Mouse (Mus musculus) lung, embryonic 14.5 days (tissue): ENCODE measurements around the gene Racgap1. TPM values are rescaled to one million over a fixed set of nuclear protein-coding genes. Genes with fewer than 3 reads are reported as not detected.
A peak's percentile ranks its signal among the peaks of the same experiment; 100 is the strongest.

Source experiments
- ATAC-seq: fragments of 200-750 bp; cut with Nextera tagmentation; 2 replicates; pipeline ENCODE4 v1.8.0; 2017; ENCODE audit warnings: mild to moderate bottlenecking, moderate TSS enrichment, moderate library complexity; ENCODE audit not compliant: insufficient read depth
- DNase-seq: peaks from one replicate; pipeline ENCODE4 v3.0.0-alpha.2; 2015
- H3K27ac ChIP-seq: fragments of 300-500 bp; sonication (generic); 2 replicates; pipeline ENCODE4 v1.5.1; 2014; ENCODE audit warnings: low read depth, mild to moderate bottlenecking, moderate library complexity
- H3K27me3 ChIP-seq: fragments of 300-500 bp; sonication (generic); 2 replicates; pipeline ENCODE4 v1.6.1; 2014; ENCODE audit warnings: low read length, control low read depth; ENCODE audit not compliant: insufficient read depth
- H3K36me3 ChIP-seq: fragments of 300-500 bp; sonication (generic); 2 replicates; pipeline ENCODE4 v1.6.1; 2014; ENCODE audit warnings: control low read depth; ENCODE audit not compliant: insufficient read depth
- H3K4me1 ChIP-seq: fragments of 300-500 bp; sonication (generic); 2 replicates; pipeline ENCODE4 v1.6.1; 2014; ENCODE audit warnings: antibody characterized with exemption, control low read depth; ENCODE audit not compliant: insufficient read depth
- H3K4me2 ChIP-seq: fragments of 300-500 bp; sonication (generic); 2 replicates; pipeline ENCODE4 v1.6.1; 2014; ENCODE audit warnings: mild to moderate bottlenecking
- H3K4me3 ChIP-seq: fragments of 300-500 bp; sonication (generic); 2 replicates; pipeline ENCODE4 v1.5.1; 2014; ENCODE audit warnings: low read depth, low read length
- H3K9ac ChIP-seq: fragments of 300-500 bp; sonication (generic); 2 replicates; pipeline ENCODE4 v1.6.1; 2014
- H3K9me3 ChIP-seq: fragments of 300-500 bp; sonication (generic); 2 replicates; pipeline ENCODE4 v1.6.1; 2016; ENCODE audit warnings: low read depth, low read length, control low read depth
- CTCF ChIP-seq: IDR thresholded peaks from 2 replicates; pipeline ENCODE4 v1.5.1; 2016; ENCODE audit warnings: antibody characterized with exemption, low read depth
- WGBS: fragments of 180-500 bp; shearing (Covaris S2); extraction: QIAGEN DNeasy Blood & Tissue Kit; methylation state at CpG from one replicate; pipeline ENCODE4 v1.1.7; 2014; 5-methylcytosine and 5-hydroxymethylcytosine counted together
- polyA plus RNA-seq: library from polyadenylated mRNA; unstranded; fragments of >200 nt; fragmentation: Nextera tagmentation; extraction: Ambion mirVana; gene quantifications from 2 replicates; pipeline ENCODE4 v1.2.1, GENCODE M21; 2014

Racgap1 gene
- polyA plus RNA-seq, 1 experiment from 2014 or later = 153 TPM

DNA sequence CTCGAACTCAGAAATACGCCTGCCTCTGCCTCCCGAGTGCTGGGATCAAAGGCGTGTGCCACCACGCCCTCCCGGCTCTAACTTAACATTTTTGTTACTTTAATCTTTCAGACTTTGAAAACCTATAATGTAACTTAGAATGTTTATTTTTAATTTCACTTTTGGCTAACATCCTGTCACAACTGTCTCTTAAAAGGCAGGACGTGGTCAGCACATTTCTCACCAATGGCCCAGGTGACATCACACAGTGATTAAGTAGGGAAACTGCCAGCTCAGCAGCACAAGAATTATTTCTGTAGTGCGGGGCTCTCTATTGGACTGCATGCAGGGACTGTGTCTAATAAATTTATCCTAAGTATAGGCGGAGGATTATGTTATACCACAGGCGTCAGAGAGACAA, 7.6 kb downstream of the Racgap1 start:
- Histone ChIP-seq H3K9ac (no peak overlapping the region), H3K4me3 (no peak overlapping the region), H3K4me2 (no peak overlapping the region), H3K4me1 (peaks cover 2% of the 10 kb centered on the region; the same call in 1 of the 2 replicates), H3K27me3 (no peaks in the 10 kb centered on the region), H3K27ac (no peak overlapping the region), H3K36me3 (peaks cover 36% of the 10 kb centered on the region), H3K9me3 (no peaks in the 10 kb centered on the region)
- ATAC-seq = no peak
- WGBS = 73% methylated on average over 10 of the region's 10 CpGs
- no peak for DNase-seq
- no peak for TF ChIP-seq CTCF

DNA sequence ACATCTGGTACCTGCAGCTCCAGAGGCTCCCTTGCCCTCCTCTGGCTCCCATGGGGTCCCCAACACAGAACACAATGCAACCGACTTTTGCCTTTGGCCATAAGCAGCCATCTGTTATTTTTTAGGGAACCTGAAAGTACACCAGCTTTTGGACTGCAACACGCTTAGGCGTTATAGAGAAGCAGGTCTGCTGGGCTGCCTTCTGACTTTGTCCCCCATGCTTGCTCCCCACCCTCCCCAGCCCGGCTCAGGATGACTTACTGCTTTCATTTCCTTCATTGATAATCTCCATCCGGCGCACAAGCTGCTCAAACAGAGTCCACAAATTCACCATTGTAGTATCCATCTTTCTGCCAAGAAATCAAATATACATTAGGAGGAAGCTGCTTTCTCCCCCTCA, 8.8 kb downstream of the Racgap1 start:
- Histone ChIP-seq H3K36me3 (peaks cover 49% of the 10 kb centered on the region), H3K27me3 (no peaks in the 10 kb centered on the region), H3K4me1 (no peaks in the 10 kb centered on the region), H3K9me3 (no peaks in the 10 kb centered on the region), H3K4me3 (no peak overlapping the region), H3K4me2 (no peak overlapping the region), H3K27ac (no peak overlapping the region), H3K9ac (no peak overlapping the region)
- WGBS = 67% methylated on average over 6 of the region's 6 CpGs
- ATAC-seq (no peak), DNase-seq (no peak)
- no peak for TF ChIP-seq CTCF

DNA sequence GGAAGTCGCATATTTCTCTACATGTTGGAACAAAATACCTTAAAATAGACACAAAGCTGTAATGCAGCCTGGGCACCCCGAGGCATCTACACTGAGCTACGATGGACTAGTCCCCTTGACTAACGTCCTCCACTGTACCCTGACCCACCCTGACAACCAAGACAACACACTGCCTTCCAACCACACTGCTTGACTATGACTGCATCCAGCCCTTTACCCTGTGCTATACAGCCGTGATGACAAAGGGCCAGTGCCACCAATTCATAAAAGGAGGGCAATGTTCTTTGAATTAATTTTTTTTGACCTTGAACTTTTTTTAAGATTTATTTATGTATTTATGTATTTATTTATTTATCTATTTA, 13.4 kb downstream of the Racgap1 start:
- no peak overlapping the region for H3K4me3 ChIP-seq
- TF ChIP-seq CTCF = no peak
- no peak overlapping the region for H3K4me2 ChIP-seq
- 91% methylated on average over 5 of the region's 5 CpGs for WGBS
- no peak overlapping the region for H3K9ac ChIP-seq
- H3K9me3 ChIP-seq = no peaks in the 10 kb centered on the region
- ATAC-seq (no peak), DNase-seq (no peak)
- H3K4me1 ChIP-seq = no peaks in the 10 kb centered on the region
- H3K27me3 ChIP-seq = no peaks in the 10 kb centered on the region
- H3K36me3 ChIP-seq = peaks cover 93% of the 10 kb centered on the region
- no peak overlapping the region for H3K27ac ChIP-seq

DNA sequence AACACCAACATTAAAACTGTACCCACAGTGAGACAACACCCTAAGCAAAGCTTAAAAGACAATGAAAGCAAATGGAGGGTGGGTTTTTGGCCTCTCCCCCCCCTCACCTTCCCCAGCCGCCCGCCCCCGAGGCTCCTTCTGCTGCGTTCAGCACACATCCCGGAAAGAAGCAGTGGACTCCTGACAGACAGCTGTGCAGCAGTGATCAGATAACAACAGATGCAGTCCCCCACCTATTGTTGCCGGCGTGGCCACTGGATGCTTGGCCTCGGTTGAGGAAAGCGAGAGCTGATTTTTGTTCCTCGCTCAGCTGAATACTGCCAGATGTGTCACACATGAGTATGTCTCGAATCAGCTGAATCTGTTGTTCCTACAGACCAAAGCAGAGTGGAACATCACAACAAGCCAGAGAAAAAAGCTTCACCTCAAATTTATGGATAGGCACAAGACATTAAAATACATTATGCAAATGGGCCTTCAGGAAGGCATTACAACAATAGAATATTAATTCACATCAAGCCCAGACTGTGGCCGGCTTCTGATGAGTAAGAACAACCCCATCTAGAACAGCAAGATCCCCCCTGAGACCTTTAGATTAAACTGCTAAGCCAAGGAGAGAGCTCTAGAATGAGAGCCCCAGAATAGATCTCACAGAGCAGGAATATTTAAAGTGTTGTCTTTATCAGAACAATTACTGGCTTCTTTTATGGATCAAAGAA, 13.9 kb downstream of the Racgap1 start:
- no peak for TF ChIP-seq CTCF
- peaks cover 98% of the 10 kb centered on the region for H3K36me3 ChIP-seq
- WGBS = 89% methylated on average over 12 of the region's 12 CpGs
- H3K4me2 ChIP-seq = no peak overlapping the region
- H3K9ac ChIP-seq = no peak overlapping the region
- H3K27me3 ChIP-seq = no peaks in the 10 kb centered on the region
- no peak for DNase-seq
- H3K9me3 ChIP-seq = no peaks in the 10 kb centered on the region
- H3K4me1 ChIP-seq = no peaks in the 10 kb centered on the region
- ATAC-seq = no peak
- H3K27ac ChIP-seq = no peak overlapping the region
- H3K4me3 ChIP-seq = no peak overlapping the region

DNA sequence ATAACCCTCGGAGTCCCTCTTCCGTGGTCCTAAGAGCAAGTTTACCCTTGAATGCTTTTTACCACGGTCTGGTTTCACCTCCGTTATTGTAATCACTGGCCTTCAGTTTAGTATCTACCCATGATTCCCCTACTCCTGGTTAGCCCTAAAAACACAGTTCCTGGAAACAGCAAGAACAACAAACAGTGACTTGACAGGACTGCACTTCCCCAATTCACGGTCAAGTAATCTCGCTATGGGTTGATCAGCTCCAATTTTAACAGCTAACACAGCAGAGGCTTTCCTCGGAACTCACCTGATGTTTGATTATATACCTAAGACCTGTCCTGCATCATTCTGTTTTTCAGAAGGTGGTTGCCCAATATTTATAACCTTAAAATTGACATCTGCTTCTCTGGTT, 16.8 kb downstream of the Racgap1 start:
- 94% methylated on average over 7 of the region's 7 CpGs for WGBS
- no peak overlapping the region for H3K9ac ChIP-seq
- H3K27ac ChIP-seq = no peak overlapping the region
- no peak for ATAC-seq
- no peak overlapping the region for H3K4me2 ChIP-seq
- TF ChIP-seq CTCF = no peak
- no peaks in the 10 kb centered on the region for H3K9me3 ChIP-seq
- DNase-seq = no peak
- no peaks in the 10 kb centered on the region for H3K27me3 ChIP-seq
- H3K4me3 ChIP-seq = no peak overlapping the region
- H3K36me3 ChIP-seq = peaks cover 100% of the 10 kb centered on the region
- H3K4me1 ChIP-seq = no peaks in the 10 kb centered on the region

DNA sequence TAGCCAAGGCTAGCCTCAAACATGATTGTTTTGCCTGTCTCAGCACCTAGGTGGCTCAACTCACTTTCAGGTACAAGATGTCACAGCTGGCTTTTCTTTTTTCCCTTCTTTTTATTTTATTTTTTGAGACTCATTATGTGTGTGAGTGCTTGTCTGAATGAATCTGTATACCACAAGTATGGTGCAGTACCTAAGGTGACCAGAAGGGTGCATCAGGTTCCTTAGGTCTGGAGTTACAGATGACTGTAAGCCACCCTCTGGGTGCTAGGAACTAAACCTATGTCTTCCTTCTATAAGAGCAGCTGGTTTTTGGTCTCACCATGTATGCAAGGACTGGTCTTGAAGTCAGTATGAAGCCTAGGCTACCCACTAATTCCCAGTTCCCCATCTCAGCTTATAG, 19.8 kb downstream of the Racgap1 start:
- Histone ChIP-seq H3K4me2 (no peak overlapping the region), H3K4me3 (no peak overlapping the region), H3K27me3 (no peaks in the 10 kb centered on the region), H3K9ac (no peak overlapping the region), H3K36me3 (peaks cover 94% of the 10 kb centered on the region), H3K27ac (no peak overlapping the region), H3K9me3 (no peaks in the 10 kb centered on the region), H3K4me1 (no peaks in the 10 kb centered on the region)
- peak; percentile 61 for TF ChIP-seq CTCF
- ATAC-seq = no peak
- peak; percentile 48 for DNase-seq

DNA sequence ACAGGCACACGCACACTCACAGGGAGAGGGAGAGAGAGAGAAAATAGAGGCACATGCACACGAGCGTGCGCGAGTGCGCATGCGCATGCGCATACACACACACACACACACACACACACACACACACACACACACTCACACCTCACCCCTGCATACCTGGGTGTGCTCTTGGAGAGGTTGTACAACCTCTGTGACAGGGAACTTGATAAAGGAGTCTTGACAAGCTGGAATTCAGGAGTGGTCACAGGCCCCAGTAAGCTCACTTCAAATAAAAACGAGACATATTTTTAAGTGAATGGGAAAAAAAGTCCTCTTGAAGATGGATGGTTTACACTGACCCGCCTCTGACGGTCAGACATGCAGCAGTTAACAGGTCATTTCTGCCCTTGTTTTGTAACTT, 29.4 kb downstream of the Racgap1 start:
- no peak overlapping the region for H3K4me2 ChIP-seq
- no peak overlapping the region for H3K27ac ChIP-seq
- H3K36me3 ChIP-seq = peaks cover 73% of the 10 kb centered on the region
- H3K4me1 ChIP-seq = no peaks in the 10 kb centered on the region
- no peak for TF ChIP-seq CTCF
- no peak overlapping the region for H3K4me3 ChIP-seq
- H3K9ac ChIP-seq = no peak overlapping the region
- no peaks in the 10 kb centered on the region for H3K9me3 ChIP-seq
- WGBS = 85% methylated on average over 11 of the region's 11 CpGs
- DNase-seq (no peak), ATAC-seq (no peak)
- no peaks in the 10 kb centered on the region for H3K27me3 ChIP-seq
